Mouse (Mus musculus) intestine, embryonic 15.5 days (tissue): ENCODE data around the gene Brf1. TPM values are rescaled to one million over a fixed set of nuclear protein-coding genes. Genes with fewer than 3 reads are reported as not detected.

Experiments
- ATAC-seq: fragments of 200-750 bp; cut with Nextera tagmentation; 2 replicates; pipeline ENCODE4 v1.8.0; 2017; ENCODE audit warnings: moderate TSS enrichment, moderate library complexity
- H3K27ac ChIP-seq: fragments of 300-500 bp; sonication (generic); 2 replicates; pipeline ENCODE4 v1.5.1; 2015; ENCODE audit warnings: mild to moderate bottlenecking, inconsistent platforms
- H3K27me3 ChIP-seq: fragments of 300-500 bp; sonication (generic); replicated peaks from 2 replicates; pipeline ENCODE4 v1.6.1; 2015; ENCODE audit warnings: inconsistent platforms
- H3K36me3 ChIP-seq: fragments of 300-500 bp; sonication (generic); 2 replicates; pipeline ENCODE4 v1.6.1; 2015; ENCODE audit warnings: inconsistent platforms
- H3K4me1 ChIP-seq: fragments of 300-500 bp; sonication (generic); replicated peaks from 2 replicates; pipeline ENCODE4 v1.6.1; 2015; ENCODE audit warnings: inconsistent platforms
- H3K4me2 ChIP-seq: fragments of 300-500 bp; sonication (generic); replicated peaks from 2 replicates; pipeline ENCODE4 v1.6.1; 2015; ENCODE audit warnings: mild to moderate bottlenecking, inconsistent platforms
- H3K4me3 ChIP-seq: fragments of 300-500 bp; sonication (generic); replicated peaks from 2 replicates; pipeline ENCODE4 v1.5.1; 2015; ENCODE audit warnings: inconsistent platforms
- H3K9ac ChIP-seq: fragments of 300-500 bp; sonication (generic); 2 replicates; pipeline ENCODE4 v1.6.1; 2015; ENCODE audit warnings: inconsistent platforms
- H3K9me3 ChIP-seq: fragments of 300-500 bp; sonication (generic); 2 replicates; pipeline ENCODE4 v1.6.1; 2016; ENCODE audit warnings: inconsistent platforms
- WGBS: fragments of 180-500 bp; shearing (Covaris S2); methylation state at CpG from one replicate; pipeline ENCODE4 v1.1.7; 2015; 5-methylcytosine and 5-hydroxymethylcytosine counted together
- polyA plus RNA-seq: library from polyadenylated mRNA; unstranded; fragments of >200 nt; fragmentation: Nextera tagmentation; extraction: Ambion mirVana; gene quantifications from 2 replicates; pipeline ENCODE4 v1.2.1, GENCODE M21; 2015

Gene Brf1
- polyA plus RNA-seq, 1 experiment from 2014 or later: 45.8 TPM

- ATAC-seq: no peak
- Histone ChIP-seq H3K4me3 (no peak overlapping the region), H3K9ac (no peak overlapping the region), H3K4me2 (no peak overlapping the region), H3K4me1 (peaks cover 18% of the 10 kb centered on the region; the same call in 1 of the 2 replicates), H3K27ac (no peak overlapping the region), H3K36me3 (no peaks in the 10 kb centered on the region), H3K27me3 (no peaks in the 10 kb centered on the region), H3K9me3 (no peaks in the 10 kb centered on the region)
- WGBS: 87% methylated on average over 6 of the region's 6 CpGs
Observed at GRCm38 (mm10) chr12:113031441-113031840, 30.9 kb upstream of the Brf1 start.

- ATAC-seq: peak; percentile 26; the same call in 1 of the 2 replicates
- Histone ChIP-seq H3K36me3 (no peaks in the 10 kb centered on the region), H3K27me3 (no peaks in the 10 kb centered on the region), H3K4me2 (no peak overlapping the region), H3K4me1 (peaks cover 18% of the 10 kb centered on the region; the same call in 1 of the 2 replicates), H3K27ac (no peak overlapping the region), H3K9me3 (no peaks in the 10 kb centered on the region), H3K4me3 (no peak overlapping the region), H3K9ac (no peak overlapping the region)
- WGBS: 74% methylated on average over 9 of the region's 9 CpGs
Observed at GRCm38 (mm10) chr12:113030993-113031392, 30.5 kb upstream of the Brf1 start.

- no peak; the same call in 1 of the 2 replicates for ATAC-seq
- H3K4me1 ChIP-seq: peaks cover 18% of the 10 kb centered on the region; the same call in 1 of the 2 replicates
- no peaks in the 10 kb centered on the region for H3K27me3 ChIP-seq
- WGBS: 48% methylated on average over 4 of the region's 4 CpGs
- H3K9me3 ChIP-seq: no peaks in the 10 kb centered on the region
- no peak overlapping the region for H3K9ac ChIP-seq
- no peak overlapping the region for H3K4me3 ChIP-seq
- H3K4me2 ChIP-seq: no peak overlapping the region
- H3K27ac ChIP-seq: no peak overlapping the region
- no peaks in the 10 kb centered on the region for H3K36me3 ChIP-seq
Observed at GRCm38 (mm10) chr12:113030046-113030445, 29.5 kb upstream of the Brf1 start.

GRCm38 (mm10) chr12:113028898-113029297, 28.4 kb upstream of the Brf1 start:
- no peak overlapping the region for H3K27ac ChIP-seq
- no peaks in the 10 kb centered on the region for H3K36me3 ChIP-seq
- H3K9me3 ChIP-seq: no peaks in the 10 kb centered on the region
- H3K4me1 ChIP-seq: peaks cover 18% of the 10 kb centered on the region; the same call in 1 of the 2 replicates
- 73% methylated on average over 9 of the region's 9 CpGs for WGBS
- H3K9ac ChIP-seq: no peak overlapping the region
- no peak overlapping the region for H3K4me2 ChIP-seq
- ATAC-seq: no peak
- no peak overlapping the region for H3K4me3 ChIP-seq
- no peaks in the 10 kb centered on the region for H3K27me3 ChIP-seq

- no peaks in the 10 kb centered on the region for H3K9me3 ChIP-seq
- no peak for ATAC-seq
- no peaks in the 10 kb centered on the region for H3K27me3 ChIP-seq
- WGBS: 66% methylated on average over 5 of the region's 5 CpGs
- H3K36me3 ChIP-seq: no peaks in the 10 kb centered on the region; the same call in 1 of the 2 replicates
- H3K4me3 ChIP-seq: no peak overlapping the region
- H3K4me2 ChIP-seq: no peak overlapping the region; the same call in 1 of the 2 replicates
- peaks cover 18% of the 10 kb centered on the region; the same call in 1 of the 2 replicates for H3K4me1 ChIP-seq
- no peak overlapping the region for H3K27ac ChIP-seq
- H3K9ac ChIP-seq: no peak overlapping the region
Observed at GRCm38 (mm10) chr12:113028067-113028466, 27.6 kb upstream of the Brf1 start.

- H3K27me3 ChIP-seq: no peaks in the 10 kb centered on the region
- no peaks in the 10 kb centered on the region for H3K9me3 ChIP-seq
- ATAC-seq: no peak
- no peak overlapping the region for H3K9ac ChIP-seq
- no peak overlapping the region for H3K4me2 ChIP-seq
- 81% methylated on average over 2 of the region's 2 CpGs for WGBS
- no peak overlapping the region for H3K4me3 ChIP-seq
- H3K36me3 ChIP-seq: no peaks in the 10 kb centered on the region; the same call in 1 of the 2 replicates
- no peak overlapping the region for H3K27ac ChIP-seq
- H3K4me1 ChIP-seq: peaks cover 18% of the 10 kb centered on the region; the same call in 1 of the 2 replicates
Observed at GRCm38 (mm10) chr12:113027495-113027894, 27.0 kb upstream of the Brf1 start.

GRCm38 (mm10) chr12:113026557-113026956, 26.1 kb upstream of the Brf1 start:
- no peaks in the 10 kb centered on the region for H3K9me3 ChIP-seq
- H3K4me1 ChIP-seq: peaks cover 15% of the 10 kb centered on the region; the same call in 1 of the 2 replicates
- no peaks in the 10 kb centered on the region; the same call in 1 of the 2 replicates for H3K36me3 ChIP-seq
- 95% methylated on average over 1 of the region's 1 CpGs for WGBS
- no peak overlapping the region for H3K9ac ChIP-seq
- H3K4me3 ChIP-seq: no peak overlapping the region
- H3K4me2 ChIP-seq: no peak overlapping the region
- no peaks in the 10 kb centered on the region for H3K27me3 ChIP-seq
- ATAC-seq: no peak
- no peak overlapping the region for H3K27ac ChIP-seq

GRCm38 (mm10) chr12:113023082-113023481, 22.6 kb upstream of the Brf1 start:
- no peaks in the 10 kb centered on the region for H3K27me3 ChIP-seq
- H3K4me3 ChIP-seq: no peak overlapping the region
- H3K27ac ChIP-seq: no peak overlapping the region
- H3K4me1 ChIP-seq: no peaks in the 10 kb centered on the region; the same call in 1 of the 2 replicates
- ATAC-seq: no peak
- H3K9ac ChIP-seq: no peak overlapping the region
- H3K4me2 ChIP-seq: no peak overlapping the region
- H3K9me3 ChIP-seq: no peaks in the 10 kb centered on the region
- peaks cover 2% of the 10 kb centered on the region; the same call in 1 of the 2 replicates for H3K36me3 ChIP-seq
- WGBS: 84% methylated on average over 4 of the region's 4 CpGs

- Histone ChIP-seq H3K9me3 (no peaks in the 10 kb centered on the region), H3K4me1 (peaks cover 8% of the 10 kb centered on the region; the same call in 1 of the 2 replicates), H3K27me3 (no peaks in the 10 kb centered on the region), H3K4me2 (no peak overlapping the region), H3K27ac (no peak overlapping the region), H3K9ac (no peak overlapping the region), H3K36me3 (peaks cover 2% of the 10 kb centered on the region; the same call in 1 of the 2 replicates), H3K4me3 (no peak overlapping the region)
- no peak for ATAC-seq
Observed at GRCm38 (mm10) chr12:113021488-113021887, 21.0 kb upstream of the Brf1 start.

- H3K27me3 ChIP-seq: no peaks in the 10 kb centered on the region
- no peaks in the 10 kb centered on the region for H3K9me3 ChIP-seq
- peaks cover 2% of the 10 kb centered on the region; the same call in 1 of the 2 replicates for H3K36me3 ChIP-seq
- no peak overlapping the region for H3K4me3 ChIP-seq
- WGBS: 72% methylated on average over 4 of the region's 4 CpGs
- no peak for ATAC-seq
- no peak overlapping the region for H3K9ac ChIP-seq
- peaks cover 22% of the 10 kb centered on the region for H3K4me1 ChIP-seq
- H3K27ac ChIP-seq: no peak overlapping the region
- H3K4me2 ChIP-seq: no peak overlapping the region
Observed at GRCm38 (mm10) chr12:113018763-113019162, 18.3 kb upstream of the Brf1 start.

GRCm38 (mm10) chr12:113017429-113017984, 17.0 kb upstream of the Brf1 start:
- H3K9me3 ChIP-seq: no peaks in the 10 kb centered on the region
- ATAC-seq: no peak

GRCm38 (mm10) chr12:113016976-113017375, 16.5 kb upstream of the Brf1 start:
- no peak overlapping the region; the same call in 1 of the 2 replicates for H3K4me2 ChIP-seq
- H3K27ac ChIP-seq: no peak overlapping the region
- 0 out of 2 replicates have a peak, but pooled peaks cover 2% of the 10 kb centered on the region for H3K36me3 ChIP-seq
- H3K4me1 ChIP-seq: peaks cover 34% of the 10 kb centered on the region
- 67% methylated on average over 8 of the region's 8 CpGs for WGBS
- H3K9ac ChIP-seq: no peak overlapping the region
- no peak overlapping the region for H3K4me3 ChIP-seq
- no peak for ATAC-seq
- H3K9me3 ChIP-seq: no peaks in the 10 kb centered on the region
- no peaks in the 10 kb centered on the region for H3K27me3 ChIP-seq

More at GRCm38 (mm10) chr12:113017429-113017984, 17.0 kb upstream of the Brf1 start:
- peaks cover 34% of the 10 kb centered on the region for H3K4me1 ChIP-seq
- no peak overlapping the region for H3K4me2 ChIP-seq
- no peak overlapping the region for H3K9ac ChIP-seq
- WGBS: 67% methylated on average over 9 of the region's 9 CpGs
- H3K4me3 ChIP-seq: no peak overlapping the region
- 0 out of 2 replicates have a peak, but pooled peaks cover 2% of the 10 kb centered on the region for H3K36me3 ChIP-seq
- no peaks in the 10 kb centered on the region for H3K27me3 ChIP-seq
- H3K27ac ChIP-seq: no peak overlapping the region

GRCm38 (mm10) chr12:113015956-113016355, 15.5 kb upstream of the Brf1 start:
- Histone ChIP-seq H3K27ac (no peak overlapping the region), H3K9ac (0 out of 2 replicates have a peak overlapping the region, but pooled peaks have one; percentile 88), H3K4me3 (peak overlapping the region; percentile 98; the same call in 1 of the 2 replicates), H3K4me2 (peak overlapping the region; percentile 87; the same call in 1 of the 2 replicates), H3K4me1 (peaks cover 34% of the 10 kb centered on the region), H3K9me3 (no peaks in the 10 kb centered on the region), H3K27me3 (no peaks in the 10 kb centered on the region), H3K36me3 (0 out of 2 replicates have a peak, but pooled peaks cover 2% of the 10 kb centered on the region)
- no peak for ATAC-seq
- 71% methylated on average over 4 of the region's 4 CpGs for WGBS
